Mouse (Mus musculus): ENCODE measurements at regions not wholly inside any gene's neighbourhood (a gene's known extent, or its start where the extent isn't known, plus 50 kb on each side); places are given as distances from the start of the nearest gene placed in this dataset.

DNA sequence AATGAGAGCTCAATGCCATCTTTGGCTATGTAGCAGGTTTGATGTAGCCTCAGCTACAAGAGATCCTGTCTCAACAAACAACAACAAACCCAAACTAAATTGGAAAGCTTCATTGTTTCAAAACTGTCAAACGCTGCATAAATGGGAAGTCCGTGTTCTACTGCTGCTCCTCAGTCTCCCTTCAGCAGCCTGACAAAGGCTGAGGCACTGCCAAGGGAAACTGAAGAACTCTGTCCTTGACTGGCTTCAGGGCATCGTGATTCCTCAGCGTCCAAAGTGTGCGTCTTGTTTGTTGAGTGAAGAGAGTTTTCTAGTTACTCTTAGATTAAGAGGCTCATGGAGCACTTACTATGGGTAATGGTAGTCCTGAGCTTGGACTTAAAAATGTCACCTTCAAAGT, 100.7 kb downstream of the Rgs2 start:
- TF ChIP-seq CTCF (IDR thresholded peaks at IDR 0.05; ENCODE audit: low read depth, low read length) (no peak), POLR2A (IDR thresholded peaks at IDR 0.05; ENCODE audit: extremely low read depth, insufficient read depth, low read length) (no peak)
